Mouse (Mus musculus): Measurements from ENCODE around the gene Thsd4.

The Thsd4 gene

GRCm38 (mm10) chr9:60516379-60516778 is 5.5 kb downstream of the Thsd4 start:
- no peak for DNase-seq

GRCm38 (mm10) chr9:60513329-60513788 is 8.5 kb downstream of the Thsd4 start:
- no peak for DNase-seq

GRCm38 (mm10) chr9:60510876-60511275 is 11.0 kb downstream of the Thsd4 start:
- DNase-seq, result no peak

DNA sequence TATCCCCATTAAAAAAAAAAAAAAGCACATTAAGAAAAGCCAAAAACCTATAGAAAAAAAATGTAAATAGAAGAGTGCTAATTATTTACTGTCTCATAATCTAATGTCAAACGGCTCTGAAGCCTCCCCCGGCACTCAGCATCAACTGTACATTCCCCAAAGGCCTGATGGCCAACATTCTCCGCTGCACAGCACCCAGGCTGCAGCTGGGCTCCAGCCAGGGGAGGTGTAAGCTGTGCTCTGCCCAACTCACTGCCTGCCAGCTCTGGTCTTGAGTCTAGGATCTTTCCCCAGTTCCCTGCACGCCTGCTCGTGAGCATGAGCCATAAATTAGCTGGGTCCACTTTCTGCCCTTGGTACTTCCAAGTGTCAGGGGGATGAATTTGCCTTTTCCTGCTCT is 15.7 kb downstream of the Thsd4 start:
- no peak for DNase-seq

- DNase-seq, result no peak
Measured at GRCm38 (mm10) chr9:60504378-60505285, 17.2 kb downstream of the Thsd4 start.

- DNase-seq, result no peak
Measured at GRCm38 (mm10) chr9:60502220-60502619, 19.6 kb downstream of the Thsd4 start.

- DNase-seq, result no peak
Measured at GRCm38 (mm10) chr9:60501504-60502179, 20.2 kb downstream of the Thsd4 start.

- DNase-seq, result no peak
Measured at GRCm38 (mm10) chr9:60492275-60492974, 29.4 kb downstream of the Thsd4 start.

DNA sequence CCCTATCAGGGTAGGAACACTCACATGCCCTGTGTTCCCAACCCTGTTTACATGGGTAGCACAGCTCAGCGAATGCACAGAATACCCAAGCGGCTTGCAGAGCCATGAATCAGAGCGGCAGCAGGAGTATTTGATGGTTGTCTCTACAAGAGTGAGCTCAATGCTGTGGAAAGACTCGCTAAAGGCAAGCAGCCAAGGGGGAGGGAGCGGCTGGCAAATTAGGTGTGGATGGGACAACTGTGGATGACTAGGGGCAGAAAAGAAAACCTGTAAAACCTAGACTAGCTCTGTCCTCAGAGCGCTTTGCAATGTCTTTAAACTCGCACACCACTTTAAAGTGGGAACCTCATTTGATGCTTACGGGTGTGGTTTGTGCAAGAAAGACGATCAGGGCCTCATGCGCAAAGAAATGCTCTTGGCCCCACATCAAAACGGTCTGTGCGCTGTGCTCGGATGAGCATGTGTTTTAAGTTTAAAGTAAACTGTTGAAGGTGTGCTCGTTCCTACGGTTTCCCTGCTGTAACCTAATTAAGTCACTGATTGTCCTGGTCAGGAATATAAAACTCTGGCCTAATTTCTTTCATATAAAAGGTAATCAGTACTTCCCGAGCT is 30.3 kb downstream of the Thsd4 start:
- DNase-seq, result no peak

GRCm38 (mm10) chr9:60491079-60491478 is 30.8 kb downstream of the Thsd4 start:
- no peak for DNase-seq

DNA sequence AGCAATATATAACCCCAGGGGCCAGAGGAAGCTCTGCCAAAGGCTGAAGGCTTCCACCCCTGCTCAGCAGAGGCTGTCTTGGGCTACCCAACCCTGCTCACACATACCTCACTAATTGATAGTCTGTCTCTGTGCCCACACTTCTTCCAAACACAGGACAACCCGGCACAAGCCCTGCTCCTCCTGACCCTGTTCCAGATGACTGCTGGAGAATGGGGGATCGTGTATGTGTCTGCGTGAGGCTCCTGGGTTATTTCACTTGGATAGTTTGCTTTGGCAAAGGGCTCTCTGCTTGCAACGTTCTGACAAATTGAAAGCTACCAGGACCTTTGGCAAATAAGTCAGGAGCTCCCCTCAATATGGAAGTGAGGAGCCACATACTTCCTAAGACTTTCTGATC is 33.0 kb downstream of the Thsd4 start:
- DNase-seq, result no peak

DNA sequence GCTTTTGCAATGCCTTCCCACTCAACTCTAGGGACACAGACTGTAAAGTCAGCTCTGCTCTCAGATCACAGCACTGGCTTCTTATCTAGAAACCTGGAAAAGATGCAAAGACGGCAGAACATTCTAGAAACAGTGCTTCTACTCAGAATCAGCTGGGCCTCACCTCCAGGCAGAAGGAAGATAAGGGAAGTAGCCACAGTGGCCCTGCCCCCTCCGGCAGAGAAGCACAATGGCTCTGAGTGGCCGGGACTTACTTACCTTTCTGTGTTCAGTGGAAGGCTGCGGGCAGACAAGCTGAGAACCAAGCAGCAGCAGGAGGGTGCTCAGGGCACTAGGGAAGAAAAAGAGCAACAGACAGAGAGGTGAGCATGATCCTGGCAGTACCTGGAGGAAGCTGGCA is 39.7 kb downstream of the Thsd4 start:
- no peak for DNase-seq

DNA sequence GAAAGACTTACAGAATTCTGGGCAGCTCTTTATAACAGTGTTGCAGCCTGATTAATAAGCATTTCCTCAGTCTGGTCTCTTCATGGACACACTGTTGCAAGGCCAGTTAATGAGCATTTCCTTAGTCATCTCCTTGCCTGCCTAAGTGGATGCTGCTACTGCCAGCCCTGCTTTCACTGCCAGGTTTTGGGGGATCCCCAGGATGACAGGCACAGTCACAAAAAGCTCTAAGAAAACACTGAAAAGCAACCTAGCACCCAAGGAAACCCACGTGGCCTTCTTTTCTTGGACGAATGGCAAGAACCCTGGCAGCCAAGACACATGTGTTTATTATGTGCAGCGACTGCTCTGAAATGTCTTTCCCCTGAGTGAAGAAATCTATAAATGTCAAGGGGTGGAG is 41.8 kb downstream of the Thsd4 start:
- no peak for DNase-seq

- no peak for DNase-seq
Measured at GRCm38 (mm10) chr9:60478806-60479205, 43.0 kb downstream of the Thsd4 start.

DNA sequence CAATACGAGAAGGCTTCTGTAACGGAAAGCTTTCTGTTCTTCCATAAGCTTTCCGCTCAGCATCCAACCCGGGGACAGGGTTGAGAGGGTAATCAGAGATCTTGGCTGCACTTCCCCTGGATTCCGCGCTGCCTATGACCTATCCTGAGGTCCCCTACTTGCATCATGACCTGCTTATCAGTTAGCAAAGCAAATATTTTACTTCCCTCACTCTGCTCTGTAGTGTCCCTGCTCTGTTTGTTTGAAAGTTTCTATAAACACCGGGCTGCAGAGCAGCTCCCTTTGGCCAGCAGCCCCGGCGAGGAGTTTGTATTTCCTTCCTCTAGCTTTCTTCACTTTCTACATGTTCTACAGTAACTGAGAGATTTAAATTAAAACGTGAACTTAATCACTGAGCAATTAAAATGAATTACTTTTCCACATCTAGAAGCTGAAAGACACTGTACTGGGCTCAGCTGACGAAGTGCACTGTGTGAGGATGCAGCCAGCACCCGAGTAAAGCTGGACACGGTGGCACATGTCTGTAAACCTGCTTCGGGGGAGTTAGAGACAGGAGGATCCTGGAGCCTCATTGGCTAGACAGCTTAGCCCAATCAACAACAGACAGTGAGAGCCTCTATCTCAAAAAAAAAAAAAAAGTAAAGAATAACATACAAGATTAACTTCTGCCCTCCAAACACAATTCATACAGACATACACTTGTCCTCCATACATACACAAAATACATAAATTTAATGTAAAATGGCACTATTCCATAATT is 43.7 kb downstream of the Thsd4 start:
- no peak for DNase-seq

DNA sequence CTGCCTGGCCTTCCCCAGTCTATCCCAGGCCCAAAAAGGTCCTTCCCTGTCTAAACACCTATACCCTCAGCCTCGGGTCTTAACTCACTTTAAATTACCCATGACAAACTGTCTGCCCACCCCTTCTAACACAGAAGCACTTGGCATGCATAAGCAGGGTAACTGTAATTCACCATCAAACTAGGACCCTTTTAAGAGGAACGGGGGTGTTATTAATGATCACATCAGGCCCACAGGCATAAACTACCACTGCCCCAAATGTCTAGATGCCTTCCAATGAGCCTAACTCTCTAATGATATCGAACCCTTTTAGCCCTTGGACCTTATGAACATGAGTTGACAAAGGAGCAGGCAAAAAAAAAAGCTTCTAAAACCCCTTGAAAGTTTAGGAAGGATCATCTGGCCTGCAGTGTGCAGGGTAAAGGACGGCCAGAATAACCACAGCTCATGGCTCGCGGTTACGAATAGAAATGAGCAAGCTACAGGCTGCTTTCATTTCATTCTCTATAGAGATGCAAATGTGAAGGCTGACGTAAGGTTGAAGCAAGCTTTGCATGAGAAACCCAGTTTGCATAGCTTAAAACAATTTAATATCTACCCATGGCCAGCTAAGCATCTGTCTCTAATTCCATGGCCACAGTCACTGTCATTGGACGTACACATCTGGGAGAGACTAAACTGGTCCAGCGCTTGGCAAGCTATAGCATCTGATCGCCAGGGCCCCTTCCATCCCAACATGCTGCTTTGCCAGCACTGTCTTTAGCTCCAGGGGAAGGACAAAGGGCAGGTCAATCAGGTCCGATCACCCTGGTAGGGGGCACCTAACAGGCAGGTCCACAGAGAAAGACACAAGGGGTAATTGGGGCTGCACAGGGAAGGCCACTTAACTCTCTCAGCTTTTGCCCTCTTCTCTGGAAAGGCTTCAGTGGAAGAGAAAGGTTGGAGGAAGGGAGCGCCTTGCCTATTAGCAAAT is 61.5 kb downstream of the Thsd4 start:
- no peak for DNase-seq

- peak in 1 of 2 experiments; percentile 9 for DNase-seq
Measured at GRCm38 (mm10) chr9:60458468-60458962, 63.3 kb downstream of the Thsd4 start.

DNA sequence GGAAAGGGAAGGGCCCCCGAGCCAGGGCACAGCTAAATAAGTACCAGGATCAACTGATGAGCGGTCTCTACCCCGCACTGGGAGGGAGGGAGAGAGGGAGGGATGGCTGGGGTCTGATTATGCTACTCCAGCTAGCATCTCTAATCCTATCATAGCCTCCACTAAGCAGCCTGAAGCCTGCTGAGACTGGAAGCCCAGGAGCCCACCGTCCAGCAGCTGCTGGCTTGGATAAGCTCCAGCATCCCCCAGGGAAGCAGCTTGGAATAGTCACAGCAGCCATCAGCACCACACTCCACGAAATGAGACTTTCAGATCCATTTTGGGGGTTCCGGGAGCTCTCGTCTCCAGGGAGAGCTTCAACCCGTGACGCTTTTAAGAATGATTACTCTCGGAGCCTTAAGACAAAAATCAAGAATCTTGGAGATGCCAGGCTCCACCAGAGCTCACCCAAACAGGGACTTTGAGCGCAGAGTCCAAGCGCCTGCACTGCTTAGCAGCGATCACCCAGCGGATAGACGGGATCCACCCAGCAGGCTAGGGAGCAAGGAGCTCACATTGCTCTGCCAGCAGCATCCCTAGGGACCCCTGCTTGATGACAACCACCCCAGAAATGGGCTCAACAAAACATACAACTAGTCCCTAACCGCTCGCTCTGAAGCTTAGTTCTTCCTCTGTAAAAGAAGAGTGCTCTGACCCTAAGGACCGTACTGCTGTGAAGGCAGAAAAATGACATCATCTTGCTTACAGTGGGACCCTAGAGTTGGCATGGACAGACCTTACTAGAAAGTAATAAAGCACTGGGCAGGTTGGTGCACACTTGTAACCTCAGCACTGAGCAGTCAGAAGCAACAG is 64.3 kb downstream of the Thsd4 start:
- peak in 1 of 2 experiments; percentile 15 for DNase-seq

DNA sequence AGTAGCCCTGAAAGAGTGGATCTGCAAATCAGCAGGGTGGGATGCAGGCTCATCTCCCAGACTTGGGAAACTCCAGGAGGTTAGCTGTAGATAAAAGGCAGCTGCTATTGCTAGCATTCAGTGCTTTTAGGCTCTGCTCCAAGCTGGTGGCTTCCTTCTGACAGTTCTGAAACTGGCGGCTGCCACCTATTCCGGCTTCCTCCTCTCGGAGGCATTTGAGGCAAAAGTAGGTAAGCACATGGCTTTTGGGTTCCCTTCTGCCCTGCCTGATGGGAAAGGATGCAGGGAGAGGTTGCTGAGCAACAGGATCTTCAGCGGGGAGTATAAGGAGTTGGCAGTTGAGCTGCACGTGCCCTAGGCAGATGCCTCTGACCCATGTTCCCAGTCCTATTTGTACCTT is 65.2 kb downstream of the Thsd4 start:
- DNase-seq, result peak; percentile 11 to 32

All from cerebellum, adult 18-20 months (tissue).